9 mouse cellular contexts compared by ENCODE assay signal in the genomic region with DNA sequence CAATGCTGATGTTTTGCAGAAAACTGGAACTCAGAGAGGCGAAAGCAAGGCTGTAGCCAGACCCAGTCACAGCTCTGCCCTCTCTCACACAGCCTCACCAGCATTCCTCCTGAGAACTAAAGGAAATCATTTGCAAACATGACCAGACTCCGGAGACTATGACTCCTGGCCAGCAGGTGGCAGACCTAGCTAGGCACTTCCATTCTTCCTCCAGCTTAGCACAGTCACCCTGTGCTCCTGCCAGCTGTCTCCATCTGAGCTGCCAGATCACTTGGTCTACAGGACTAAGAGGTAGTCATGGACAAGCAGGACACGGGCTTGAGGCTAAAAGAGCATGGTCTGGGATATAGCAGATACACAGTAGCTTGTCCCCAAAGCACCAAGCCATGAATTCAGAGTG. TPM values are rescaled to one million over a fixed set of nuclear protein-coding genes. Genes with fewer than 3 reads are reported as not detected.
DNase-seq lines count a peak whose midpoint lies in the region; ATAC-seq and TF ChIP-seq lines count a peak whose summit lies in the region.
"Had no signal": no experiment of that assay in that cellular context is flagged by ENCODE, and none has a peak within 500 bp of the region (broad histone marks: within the 10 kb centered on the region; RNA-seq: fewer than 3 reads in every experiment).

No protein-coding gene starts in this region.

- H3K4me3 ChIP-seq in CH12.LX (replicated peaks in 1 of 3; ENCODE audit: low read depth in 2 of 3, low read length in 2 of 3, poor library complexity in 1 of 3) = no peak overlapping the region
- no peak overlapping the region for H3K4me3 ChIP-seq in forebrain, embryonic 10.5 days
- no peak overlapping the region for H3K4me3 ChIP-seq in liver, postnatal 0 days (ENCODE audit: low read depth, low read length)
- H3K4me3 ChIP-seq: heart, embryonic 13.5 days had no signal

- dilution Hi-C loops in CH12.LX (cut with MboI; ENCODE audit: extremely low pct_ligation_motif_present, extremely low pct_unique_long_range_greater_than_20kb, low sequenced_read_pairs) = no loop called here

- no peaks in the 10 kb centered on the region for H3K36me3 ChIP-seq in CH12.LX (replicated peaks in 1 of 2; ENCODE audit: control insufficient read depth in 1 of 2, insufficient read depth in 1 of 2, low read length in 1 of 2)
- H3K36me3 ChIP-seq in forebrain, embryonic 10.5 days (replicated peaks) = 0 out of 2 replicates have a peak, but pooled peaks cover 2% of the 10 kb centered on the region
- no peaks in the 10 kb centered on the region for H3K36me3 ChIP-seq in liver, postnatal 0 days (replicated peaks; ENCODE audit: insufficient read depth, low read length)
- H3K36me3 ChIP-seq: heart, embryonic 13.5 days had no signal

- peak; percentile 7 for ATAC-seq in liver, postnatal 0 days
- ATAC-seq in neutrophil, adult 5-6 weeks (ENCODE audit: extremely low read depth, insufficient number of reproducible peaks, low FRiP score, poor library complexity, severe bottlenecking) = peak; percentile 66

- no peaks in the 10 kb centered on the region for H3K79me2 ChIP-seq in CH12.LX (replicated peaks; ENCODE audit: control insufficient read depth, extremely low read depth, insufficient read depth, poor library complexity, severe bottlenecking)

- peaks cover 9 to 36% of the 10 kb centered on the region in 2 experiments for H3K4me1 ChIP-seq in CH12.LX (ENCODE audit: control insufficient read depth in 1 of 2, insufficient read depth in 2 of 2)
- peaks cover 67% of the 10 kb centered on the region for H3K4me1 ChIP-seq in forebrain, embryonic 10.5 days
- peaks cover 33% of the 10 kb centered on the region for H3K4me1 ChIP-seq in liver, postnatal 0 days (ENCODE audit: insufficient read depth)

- no peak overlapping the region for H3K9ac ChIP-seq in CH12.LX (ENCODE audit: insufficient read depth, low read depth)
- H3K9ac ChIP-seq in liver, postnatal 0 days (replicated peaks) = no peak overlapping the region
- H3K9ac ChIP-seq: heart, embryonic 13.5 days had no signal

- TF ChIP-seq POLR2A in CH12.LX (IDR thresholded peaks at IDR 0.05; ENCODE audit: low read depth, low read length) = no peak
- TF ChIP-seq POLR2A in brain, embryonic 14.5 days (IDR thresholded peaks at IDR 0.05; ENCODE audit: borderline replicate concordance, extremely low read depth, insufficient read depth, insufficient read length, poor library complexity, severe bottlenecking) = no peak

- peak; percentile 86 to 97 for TF ChIP-seq CTCF in CH12.LX (conservative IDR thresholded peaks at IDR 0.05 in 1 of 2, IDR thresholded peaks at IDR 0.05 in 1 of 2; ENCODE audit: low read depth in 2 of 2, low read length in 2 of 2)
- TF ChIP-seq CTCF in brain, embryonic 14.5 days (IDR thresholded peaks at IDR 0.05; ENCODE audit: borderline replicate concordance, extremely low read depth, insufficient read depth, insufficient read length) = peak; percentile 81
- TF ChIP-seq CTCF in liver, postnatal 0 days (IDR thresholded peaks at IDR 0.05; ENCODE audit: low read depth) = peak; percentile 97

- no peak for TF ChIP-seq EP300 in CH12.LX (IDR thresholded peaks at IDR 0.05; ENCODE audit: low read length)
- TF ChIP-seq EP300 in liver, postnatal 0 days (IDR thresholded peaks at IDR 0.05; ENCODE audit: low read depth) = no peak

- in situ Hi-C loops in CH12.LX (cut with MboI; ENCODE audit: low pct_ligation_motif_present, low pct_unique_long_range_greater_than_20kb, low sequenced_read_pairs) = no loop called here

- WGBS in forebrain, embryonic 10.5 days = 13% methylated on average over 3 of the region's 3 CpGs
- 4% methylated on average over 3 of the region's 3 CpGs for WGBS in liver, postnatal 0 days (ENCODE audit: insufficient replicate concordance)

- intact Hi-C loops in heart, postnatal 14 days (cut with DNase I) = loop anchor here (2.0 kb wide), 1 partner anchor 274 kb away; no protein-coding TSS in a partner anchor

- H3K9me3 ChIP-seq in CH12.LX (replicated peaks; ENCODE audit: low read length) = no peaks in the 10 kb centered on the region
- no peaks in the 10 kb centered on the region for H3K9me3 ChIP-seq in forebrain, embryonic 10.5 days
- no peaks in the 10 kb centered on the region for H3K9me3 ChIP-seq in liver, postnatal 0 days (ENCODE audit: low read length)
- H3K9me3 ChIP-seq: heart, embryonic 13.5 days had no signal

- peak; percentile 93 for TF ChIP-seq RAD21 in CH12.LX (IDR thresholded peaks at IDR 0.05; ENCODE audit: low read depth, low read length)

- peak; percentile 92 for DNase-seq in CH12.LX (ENCODE audit: extremely low read depth)
- peak; percentile 95 for DNase-seq in brain, embryonic 14.5 days (ENCODE audit: low read depth)
- peak; percentile 86 for DNase-seq in forebrain, embryonic 10.5 days (ENCODE audit: extremely low spot score, low spot score)
- peak; percentile 82 to 88 for DNase-seq in heart, postnatal 14 days
- peak; percentile 91 to 94 for DNase-seq in kidney, postnatal 4 days
- DNase-seq in liver, postnatal 0 days = peak; percentile 88
- peak; percentile 67 for DNase-seq in testis, postnatal 14 days (ENCODE audit: low spot score)

- H3K27ac ChIP-seq in CH12.LX (ENCODE audit: insufficient read depth, low read depth) = no peak overlapping the region
- H3K27ac ChIP-seq in forebrain, embryonic 10.5 days = no peak overlapping the region
- no peak overlapping the region for H3K27ac ChIP-seq in liver, postnatal 0 days (ENCODE audit: low read depth)
- H3K27ac ChIP-seq: heart, embryonic 13.5 days had no signal

- peaks cover 43% of the 10 kb centered on the region for H3K27me3 ChIP-seq in CH12.LX (replicated peaks)
- peaks cover 39% of the 10 kb centered on the region for H3K27me3 ChIP-seq in forebrain, embryonic 10.5 days (ENCODE audit: poor library complexity, severe bottlenecking)
- peaks cover 39% of the 10 kb centered on the region for H3K27me3 ChIP-seq in liver, postnatal 0 days (ENCODE audit: insufficient read depth, low read length)

- no peak overlapping the region for H3K4me2 ChIP-seq in CH12.LX (ENCODE audit: insufficient read depth, low read depth, poor library complexity, severe bottlenecking)
- H3K4me2 ChIP-seq in liver, postnatal 0 days (ENCODE audit: low read depth, low read length) = no peak overlapping the region
- H3K4me2 ChIP-seq: heart, embryonic 13.5 days had no signal

TF ChIP-seq in CH12.LX, 34 proteins besides CTCF, POLR2A, EP300 and RAD21 (continues in another document):
- TF ChIP-seq ZMIZ1 (IDR thresholded peaks at IDR 0.05; ENCODE audit: low read depth, low read length) = 0 out of 2 replicates have a peak, but pooled peaks have one; percentile 27
- peak; percentile 59 for TF ChIP-seq ZNF384 (IDR thresholded peaks at IDR 0.05; ENCODE audit: low read depth, low read length)
- peak; percentile 21; the same call in 1 of the 2 replicates for TF ChIP-seq ZC3H11A (IDR thresholded peaks at IDR 0.05; ENCODE audit: low read depth, low read length)
- TF ChIP-seq MAFK (IDR thresholded peaks at IDR 0.05; ENCODE audit: insufficient replicate concordance, low read length) = no peak
- TF ChIP-seq GABPA (IDR thresholded peaks at IDR 0.05; ENCODE audit: insufficient replicate concordance, low read depth, low read length) = no peak
- peak; percentile 48; the same call in 1 of the 2 replicates for TF ChIP-seq MAX (IDR thresholded peaks at IDR 0.05; ENCODE audit: low read length)
- TF ChIP-seq CHD1 (IDR thresholded peaks at IDR 0.05; ENCODE audit: low read depth, low read length) = 0 out of 2 replicates have a peak, but pooled peaks have one; percentile 41
- no peak for TF ChIP-seq ZKSCAN1 (IDR thresholded peaks at IDR 0.05; ENCODE audit: borderline replicate concordance, low read depth, low read length)
- peak; percentile 65 for TF ChIP-seq NELFE (IDR thresholded peaks at IDR 0.05; ENCODE audit: low read depth, low read length)
- peak; percentile 42; the same call in 1 of the 2 replicates for TF ChIP-seq IRF4 (IDR thresholded peaks at IDR 0.05; ENCODE audit: low read depth, low read length)
- peak; percentile 63; the same call in 1 of the 2 replicates for TF ChIP-seq MEF2A (IDR thresholded peaks at IDR 0.05; ENCODE audit: borderline replicate concordance, low read depth, low read length)
- TF ChIP-seq UBTF (IDR thresholded peaks at IDR 0.05; ENCODE audit: low read depth, low read length) = no peak
- no peak for TF ChIP-seq USF1 (IDR thresholded peaks at IDR 0.05; ENCODE audit: low read depth, low read length)
- peak; percentile 49 for TF ChIP-seq BHLHE40 (IDR thresholded peaks at IDR 0.05; ENCODE audit: low read depth, low read length)
- TF ChIP-seq KAT2A (IDR thresholded peaks at IDR 0.05; ENCODE audit: insufficient replicate concordance, low read length) = 0 out of 2 replicates have a peak, but pooled peaks have one; percentile 15
- no peak for TF ChIP-seq E2F4 (IDR thresholded peaks at IDR 0.05; ENCODE audit: insufficient replicate concordance, low read depth, low read length)

RNA-seq across cellular contexts. Expression of a gene that starts 2.7 kb away (rescaled TPM):
- total RNA-seq in CH12.LX (2012; rRNA removed) (9.6 and 11.2 TPM in 2 replicates), CH12.LX (2014; rRNA removed) (3.1 and 3.8 TPM in 2 replicates)
- polyA plus RNA-seq in CH12.LX (2012; ENCODE audit: insufficient read length, low read depth) = 10.8 and 13.2 TPM in 2 replicates
- 69.4 and 78.6 TPM in 2 replicates for polyA plus RNA-seq in brain, embryonic 14.5 days (2012; rRNA removed)
- 35.7 and 37.1 TPM in 2 replicates for polyA plus RNA-seq in forebrain, embryonic 10.5 days (2016; fragmentation: Nextera tagmentation; extraction: Ambion mirVana)
- 10 to 100 TPM; 91.6 to 98.4 TPM for total RNA-seq in heart, postnatal 14 days (2021)
- polyA plus RNA-seq in liver, postnatal 0 days (2015; fragmentation: Nextera tagmentation; extraction: Ambion mirVana) = 54.1 and 61.1 TPM in 2 replicates
- total RNA-seq in neutrophil, adult 5-6 weeks (2017) = 23.8 and 30.3 TPM in 2 replicates

RNA-seq across cellular contexts. Expression of a gene that starts 2.7 kb away (rescaled TPM):
- total RNA-seq in CH12.LX (2012; rRNA removed) (2.9 and 7.5 TPM in 2 replicates), CH12.LX (2014; rRNA removed) (1.1 and 3.3 TPM in 2 replicates)
- 3.5 and 3.9 TPM in 2 replicates for polyA plus RNA-seq in CH12.LX (2012; ENCODE audit: insufficient read length, low read depth)
- 169 and 189 TPM in 2 replicates for polyA plus RNA-seq in brain, embryonic 14.5 days (2012; rRNA removed)
- 116 TPM in 2 replicates for polyA plus RNA-seq in forebrain, embryonic 10.5 days (2016; fragmentation: Nextera tagmentation; extraction: Ambion mirVana)
- 10 to 100 TPM; 17.9 to 21.6 TPM for total RNA-seq in heart, postnatal 14 days (2021)
- 7.0 and 9.7 TPM in 2 replicates for polyA plus RNA-seq in liver, postnatal 0 days (2015; fragmentation: Nextera tagmentation; extraction: Ambion mirVana)
- total RNA-seq in neutrophil, adult 5-6 weeks (2017) = 3.9 and 4.7 TPM in 2 replicates

RNA-seq across cellular contexts. Expression of a gene that starts 56.2 kb away (rescaled TPM):
- total RNA-seq in CH12.LX (2012; rRNA removed) (31.8 and 44.1 TPM in 2 replicates), CH12.LX (2014; rRNA removed) (29.1 and 34.4 TPM in 2 replicates)
- polyA plus RNA-seq in CH12.LX (2012; ENCODE audit: insufficient read length, low read depth) = 39.9 and 42.9 TPM in 2 replicates
- polyA plus RNA-seq in brain, embryonic 14.5 days (2012; rRNA removed) = 76.2 and 82.0 TPM in 2 replicates
- polyA plus RNA-seq in forebrain, embryonic 10.5 days (2016; fragmentation: Nextera tagmentation; extraction: Ambion mirVana) = 48.9 and 49.7 TPM in 2 replicates
- total RNA-seq in heart, postnatal 14 days (2021) = 10 to 100 TPM; 19.2 to 21.9 TPM
- 5.4 and 9.2 TPM in 2 replicates for polyA plus RNA-seq in liver, postnatal 0 days (2015; fragmentation: Nextera tagmentation; extraction: Ambion mirVana)
- 47.6 and 72.4 TPM in 2 replicates for total RNA-seq in neutrophil, adult 5-6 weeks (2017)

Comparison
In these comparisons a context has a peak if more than half of its experiments do, and no peak if none do; other contexts are left out.
1. RNA of a gene that starts 2.7 kb away (polyA plus RNA-seq): 169 to 189 TPM in brain, embryonic 14.5 days and 116 TPM in forebrain, embryonic 10.5 days; 7.0 to 9.7 TPM in liver, postnatal 0 days and 3.5 to 3.9 TPM in CH12.LX; every median in the first group is over 10 times any median in the second.
2. Peak in every context shown above with its lines, with median percentiles within 50 percentile points of each other: DNase-seq and CTCF ChIP-seq.